Mouse (Mus musculus) hindbrain, postnatal 0 days (tissue): ENCODE measurements at regions not wholly inside any gene's neighbourhood (a gene's known extent, or its start where the extent isn't known, plus 50 kb on each side); places are given as distances from the start of the nearest gene placed in this dataset.

ENCODE experiments used
- ATAC-seq: fragments of 200-750 bp; cut with Nextera tagmentation; 2 replicates; pipeline ENCODE4 v1.8.0; 2017; ENCODE audit warnings: mild to moderate bottlenecking, moderate TSS enrichment, moderate library complexity
- DNase-seq: peaks from one replicate; pipeline ENCODE4 v3.0.0-alpha.2; 2015; ENCODE audit warnings: low spot score
- H3K27ac ChIP-seq: fragments of 300-500 bp; sonication (generic); 2 replicates; pipeline ENCODE4 v1.5.1; 2014; ENCODE audit warnings: mild to moderate bottlenecking
- H3K27me3 ChIP-seq: fragments of 300-500 bp; sonication (generic); 2 replicates; pipeline ENCODE4 v1.6.1; 2014; ENCODE audit warnings: low read length, mixed read lengths; ENCODE audit not compliant: insufficient read depth
- H3K36me3 ChIP-seq: fragments of 300-500 bp; sonication (generic); 2 replicates; pipeline ENCODE4 v1.6.1; 2014; ENCODE audit warnings: low read length, mixed read lengths; ENCODE audit not compliant: insufficient read depth
- H3K4me1 ChIP-seq: fragments of 300-500 bp; sonication (generic); 2 replicates; pipeline ENCODE4 v1.6.1; 2014; ENCODE audit warnings: antibody characterized with exemption, low read length, mixed read lengths; ENCODE audit not compliant: insufficient read depth
- H3K4me2 ChIP-seq: fragments of 300-500 bp; sonication (generic); 2 replicates; pipeline ENCODE4 v1.6.1; 2014; ENCODE audit warnings: low read depth, mild to moderate bottlenecking, low read length, moderate library complexity, mixed read lengths
- H3K4me3 ChIP-seq: fragments of 300-500 bp; sonication (generic); 2 replicates; pipeline ENCODE4 v1.5.1; 2014; ENCODE audit warnings: low read length
- H3K9ac ChIP-seq: fragments of 300-500 bp; sonication (generic); replicated peaks from 2 replicates; pipeline ENCODE4 v1.6.1; 2014; ENCODE audit warnings: mild to moderate bottlenecking, low read length, moderate library complexity, mixed read lengths
- H3K9me3 ChIP-seq: fragments of 300-500 bp; sonication (generic); 2 replicates; pipeline ENCODE4 v1.6.1; 2016; ENCODE audit warnings: low read length, mixed read lengths
- CTCF ChIP-seq: IDR thresholded peaks from 2 replicates; pipeline ENCODE4 v1.5.1; 2016; ENCODE audit warnings: antibody characterized with exemption, control low read depth, low read depth
- WGBS: fragments of 180-500 bp; shearing (Covaris S2); extraction: QIAGEN DNeasy Blood & Tissue Kit; methylation state at CpG from one replicate; pipeline ENCODE4 v1.1.7; 2014; 5-methylcytosine and 5-hydroxymethylcytosine counted together

DNA sequence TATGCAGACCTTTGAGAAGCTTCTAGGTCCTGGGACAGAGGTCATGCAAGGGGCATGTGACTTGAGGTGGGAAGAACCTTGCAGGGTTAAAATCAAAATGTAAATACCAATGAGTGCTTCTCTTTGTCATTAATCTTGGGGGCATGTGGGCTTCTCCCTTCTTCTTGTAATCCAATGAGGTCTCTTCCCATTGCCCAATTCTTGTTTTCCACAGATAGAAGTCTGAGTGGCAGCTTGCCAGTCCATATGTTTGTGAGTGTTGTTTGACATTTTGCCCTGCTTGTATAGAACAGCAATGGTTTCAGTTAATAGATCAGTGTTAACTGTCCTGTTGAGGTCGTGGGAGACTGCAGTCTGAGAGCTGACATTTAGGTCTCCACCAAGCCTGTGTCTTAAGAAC lies 237.5 kb upstream of the Ube2e2 start:
- WGBS = 59% methylated on average over 1 of the region's 1 CpGs
- TF ChIP-seq CTCF = no peak
- Histone ChIP-seq H3K4me3 (no peak overlapping the region), H3K9ac (no peak overlapping the region), H3K4me2 (no peak overlapping the region), H3K4me1 (no peaks in the 10 kb centered on the region), H3K27me3 (no peaks in the 10 kb centered on the region), H3K9me3 (no peaks in the 10 kb centered on the region), H3K27ac (no peak overlapping the region), H3K36me3 (no peaks in the 10 kb centered on the region)
- ATAC-seq (no peak), DNase-seq (no peak)
